Mouse (Mus musculus) embryonic facial prominence, embryonic 15.5 days (tissue): ENCODE measurements around the gene Itpkb. TPM values are rescaled to one million over a fixed set of nuclear protein-coding genes. Genes with fewer than 3 reads are reported as not detected.

Experiments used
- ATAC-seq: fragments of 200-750 bp; cut with Nextera tagmentation; 2 replicates; pipeline ENCODE4 v1.8.0; 2017; ENCODE audit warnings: low read depth, moderate TSS enrichment; ENCODE audit not compliant: insufficient number of reproducible peaks, low FRiP score, low TSS enrichment
- H3K27ac ChIP-seq: fragments of 300-500 bp; sonication (generic); replicated peaks from 2 replicates; pipeline ENCODE4 v1.5.1; 2015; ENCODE audit warnings: mild to moderate bottlenecking, inconsistent platforms
- H3K27me3 ChIP-seq: fragments of 300-500 bp; sonication (generic); 2 replicates; pipeline ENCODE4 v1.6.1; 2015; ENCODE audit warnings: inconsistent platforms
- H3K36me3 ChIP-seq: fragments of 300-500 bp; sonication (generic); 2 replicates; pipeline ENCODE4 v1.6.1; 2015; ENCODE audit warnings: mild to moderate bottlenecking, inconsistent platforms
- H3K4me1 ChIP-seq: fragments of 300-500 bp; sonication (generic); 2 replicates; pipeline ENCODE4 v1.6.1; 2015; ENCODE audit warnings: inconsistent platforms
- H3K4me2 ChIP-seq: fragments of 300-500 bp; sonication (generic); replicated peaks from 2 replicates; pipeline ENCODE4 v1.6.1; 2015; ENCODE audit warnings: mild to moderate bottlenecking, inconsistent platforms
- H3K4me3 ChIP-seq: fragments of 300-500 bp; sonication (generic); replicated peaks from 2 replicates; pipeline ENCODE4 v1.5.1; 2015; ENCODE audit warnings: mild to moderate bottlenecking, inconsistent platforms
- H3K9ac ChIP-seq: fragments of 300-500 bp; sonication (generic); 2 replicates; pipeline ENCODE4 v1.6.1; 2015; ENCODE audit warnings: inconsistent platforms
- H3K9me3 ChIP-seq: fragments of 300-500 bp; sonication (generic); replicated peaks from 2 replicates; pipeline ENCODE4 v1.6.1; 2016; ENCODE audit warnings: inconsistent platforms
- WGBS: fragments of 180-500 bp; shearing (Covaris S2); methylation state at CpG from one replicate; pipeline ENCODE4 v1.1.7; 2015; 5-methylcytosine and 5-hydroxymethylcytosine counted together
- polyA plus RNA-seq: library from polyadenylated mRNA; unstranded; fragments of >200 nt; fragmentation: Nextera tagmentation; extraction: Ambion mirVana; gene quantifications from 2 replicates; pipeline ENCODE4 v1.2.1, GENCODE M21; 2015

Gene Itpkb
- polyA plus RNA-seq, 1 experiment from 2014 or later = 13.5 TPM

DNA sequence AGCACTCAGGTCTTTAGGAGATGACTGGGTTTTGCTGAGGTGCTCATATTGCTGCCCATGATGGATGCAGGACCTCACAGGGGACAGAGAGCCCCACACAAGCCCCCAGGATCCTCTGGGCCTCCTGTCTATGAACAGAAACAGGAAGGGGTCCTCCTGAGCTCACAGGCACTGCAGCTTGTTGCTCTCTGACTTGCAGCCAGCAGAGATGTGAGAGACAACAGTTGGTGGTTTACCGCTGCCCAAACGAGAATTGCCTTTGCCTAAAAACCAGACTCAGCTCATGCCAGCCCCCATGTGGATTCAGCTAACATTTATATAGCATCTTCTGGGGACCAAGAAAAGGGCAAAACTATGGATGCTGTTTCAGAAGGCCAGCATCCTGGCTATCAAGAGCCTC lies 119.4 kb downstream of the Itpkb start:
- Histone ChIP-seq H3K27ac (no peak overlapping the region), H3K9ac (no peak overlapping the region), H3K27me3 (no peaks in the 10 kb centered on the region), H3K4me2 (no peak overlapping the region), H3K4me3 (no peak overlapping the region), H3K9me3 (0 out of 2 replicates have a peak, but pooled peaks cover 3% of the 10 kb centered on the region), H3K36me3 (no peaks in the 10 kb centered on the region), H3K4me1 (no peaks in the 10 kb centered on the region)
- 64% methylated on average over 2 of the region's 2 CpGs for WGBS
- no peak for ATAC-seq

DNA sequence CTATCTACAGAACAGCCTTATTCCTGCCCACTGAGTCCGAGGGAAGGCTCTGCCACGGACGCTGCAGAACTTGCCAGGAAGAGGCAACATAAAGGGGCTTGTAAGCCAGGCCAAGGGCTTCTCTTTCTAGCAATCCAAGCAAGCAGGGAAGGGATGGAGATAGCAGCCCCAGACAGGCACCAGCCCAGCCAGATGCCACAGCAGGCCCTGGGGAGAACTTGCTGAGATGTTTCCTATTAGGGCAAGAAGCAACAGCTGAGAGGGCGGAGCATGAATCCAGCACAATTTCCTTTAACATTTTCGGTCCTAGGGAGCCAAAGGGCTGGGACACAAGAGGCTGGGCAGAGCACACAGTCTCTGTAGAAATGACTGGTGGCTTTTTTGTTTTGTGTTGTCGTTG lies 128.0 kb downstream of the Itpkb start:
- peak overlapping the region; percentile 40; the same call in 1 of the 2 replicates for H3K27ac ChIP-seq
- no peak overlapping the region for H3K4me2 ChIP-seq
- no peaks in the 10 kb centered on the region for H3K36me3 ChIP-seq
- no peaks in the 10 kb centered on the region for H3K9me3 ChIP-seq
- H3K4me3 ChIP-seq = no peak overlapping the region
- no peak overlapping the region for H3K9ac ChIP-seq
- no peaks in the 10 kb centered on the region for H3K27me3 ChIP-seq
- H3K4me1 ChIP-seq = peaks cover 40% of the 10 kb centered on the region
- ATAC-seq = peak; percentile 27; the same call in 1 of the 2 replicates
- WGBS = 23% methylated on average over 6 of the region's 6 CpGs

DNA sequence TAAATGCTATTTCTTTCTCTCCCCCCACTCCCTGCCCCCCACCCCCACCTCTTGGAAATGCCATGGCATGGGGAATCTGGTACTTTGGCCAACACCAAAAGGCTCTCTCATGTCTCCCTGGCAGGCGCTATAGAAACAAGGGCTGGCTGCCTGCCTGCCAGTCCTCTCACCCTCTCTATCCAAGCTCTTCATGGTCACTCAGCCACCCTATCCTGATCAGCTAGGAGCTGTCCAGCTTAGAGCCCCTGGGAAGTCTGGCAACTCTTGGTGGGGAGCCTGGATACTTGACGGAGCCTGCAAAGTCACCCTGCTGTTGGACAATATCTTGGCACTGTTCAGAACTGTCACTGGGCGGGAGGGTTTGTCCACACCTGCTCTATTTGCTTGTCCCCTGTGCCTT lies 128.4 kb downstream of the Itpkb start:
- no peak overlapping the region for H3K9ac ChIP-seq

DNA sequence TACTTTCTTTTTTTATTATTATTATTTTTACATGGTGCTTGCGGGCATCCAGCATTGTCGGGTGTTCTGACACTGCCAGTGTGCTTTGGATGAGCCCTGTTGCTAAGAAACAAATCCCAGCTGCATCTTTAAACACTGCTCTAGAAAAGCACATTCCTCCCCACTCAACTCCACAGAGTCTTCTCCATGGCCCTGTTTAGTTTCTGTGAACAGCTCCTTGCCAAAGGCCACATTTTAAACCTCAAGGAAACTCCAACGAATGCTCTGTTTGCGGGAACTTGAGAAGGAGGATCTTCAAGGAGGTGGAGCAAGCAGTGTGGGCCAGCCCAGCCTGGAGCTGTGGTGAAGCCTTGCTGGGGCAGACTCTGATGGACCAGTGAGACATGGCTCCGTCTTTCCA lies 130.4 kb downstream of the Itpkb start:
- H3K27ac ChIP-seq = no peak overlapping the region; the same call in 1 of the 2 replicates
- 25% methylated on average over 5 of the region's 5 CpGs for WGBS
- no peak for ATAC-seq

More for the DNA sequence above, 128.4 kb downstream of the Itpkb start:
- Histone ChIP-seq H3K4me1 (peaks cover 40% of the 10 kb centered on the region), H3K4me3 (no peak overlapping the region), H3K27me3 (no peaks in the 10 kb centered on the region), H3K36me3 (no peaks in the 10 kb centered on the region), H3K4me2 (no peak overlapping the region), H3K9me3 (no peaks in the 10 kb centered on the region), H3K27ac (peak overlapping the region; percentile 40; the same call in 1 of the 2 replicates)
- WGBS = 55% methylated on average over 3 of the region's 3 CpGs
- ATAC-seq = no peak

DNA sequence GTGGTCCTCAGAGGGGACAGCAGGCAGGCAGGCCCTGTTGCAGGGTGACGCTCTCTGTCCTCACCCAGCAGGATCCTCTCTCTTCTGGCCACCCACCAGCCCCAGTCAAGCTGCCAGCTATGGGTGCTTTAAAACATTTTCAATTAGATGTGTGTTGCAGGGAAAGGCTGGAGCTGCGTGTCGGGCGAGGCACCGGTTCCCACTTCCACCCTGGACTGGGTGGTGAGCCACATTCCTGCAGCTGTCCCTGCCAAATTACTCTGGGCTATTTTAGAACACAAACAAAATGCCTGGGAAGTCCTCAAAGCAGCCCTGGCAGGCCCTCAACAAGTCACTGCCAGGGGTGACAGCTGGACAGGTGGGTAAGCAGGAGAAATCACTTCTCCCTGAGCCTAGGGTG lies 132.1 kb downstream of the Itpkb start:
- WGBS = 47% methylated on average over 5 of the region's 5 CpGs
- H3K27ac ChIP-seq = no peak overlapping the region; the same call in 1 of the 2 replicates
- H3K9ac ChIP-seq = no peak overlapping the region

More for the DNA sequence above, 130.4 kb downstream of the Itpkb start:
- Histone ChIP-seq H3K4me1 (peaks cover 40% of the 10 kb centered on the region), H3K36me3 (no peaks in the 10 kb centered on the region), H3K4me2 (no peak overlapping the region), H3K27me3 (no peaks in the 10 kb centered on the region), H3K4me3 (no peak overlapping the region), H3K9me3 (no peaks in the 10 kb centered on the region), H3K9ac (no peak overlapping the region)

DNA sequence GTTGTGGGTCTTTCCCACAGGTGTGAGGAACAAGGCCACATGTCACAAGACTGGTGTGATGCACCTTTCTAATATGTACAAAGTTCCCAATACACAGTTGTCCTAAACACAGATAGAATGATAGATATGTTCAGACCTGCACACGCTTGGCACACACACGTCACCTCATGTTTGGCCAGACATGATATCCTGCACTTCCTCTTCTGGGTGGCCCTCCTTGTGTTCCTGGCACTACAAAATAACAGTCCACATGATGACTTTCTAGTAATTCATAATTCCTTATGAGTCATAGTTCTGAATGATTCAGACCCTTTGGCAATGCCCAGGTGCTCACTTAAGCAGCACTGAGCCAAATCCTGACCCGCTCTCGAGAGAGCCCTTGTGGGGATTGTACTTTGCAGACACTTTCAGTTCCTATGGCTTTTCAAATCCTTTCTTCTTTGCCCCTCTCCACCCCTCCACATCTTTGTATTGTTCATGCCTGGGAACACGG lies 132.7 kb downstream of the Itpkb start:
- Histone ChIP-seq H3K4me3 (no peak overlapping the region), H3K4me2 (no peak overlapping the region), H3K27me3 (no peaks in the 10 kb centered on the region), H3K4me1 (peaks cover 35% of the 10 kb centered on the region), H3K36me3 (no peaks in the 10 kb centered on the region), H3K27ac (no peak overlapping the region), H3K9ac (no peak overlapping the region), H3K9me3 (no peaks in the 10 kb centered on the region)
- ATAC-seq = no peak
- 78% methylated on average over 5 of the region's 5 CpGs for WGBS

More for the DNA sequence above, 132.1 kb downstream of the Itpkb start:
- H3K9me3 ChIP-seq = no peaks in the 10 kb centered on the region
- ATAC-seq = no peak; the same call in 1 of the 2 replicates
- H3K36me3 ChIP-seq = no peaks in the 10 kb centered on the region
- H3K4me1 ChIP-seq = peaks cover 40% of the 10 kb centered on the region
- H3K4me3 ChIP-seq = no peak overlapping the region
- no peaks in the 10 kb centered on the region for H3K27me3 ChIP-seq
- H3K4me2 ChIP-seq = no peak overlapping the region

DNA sequence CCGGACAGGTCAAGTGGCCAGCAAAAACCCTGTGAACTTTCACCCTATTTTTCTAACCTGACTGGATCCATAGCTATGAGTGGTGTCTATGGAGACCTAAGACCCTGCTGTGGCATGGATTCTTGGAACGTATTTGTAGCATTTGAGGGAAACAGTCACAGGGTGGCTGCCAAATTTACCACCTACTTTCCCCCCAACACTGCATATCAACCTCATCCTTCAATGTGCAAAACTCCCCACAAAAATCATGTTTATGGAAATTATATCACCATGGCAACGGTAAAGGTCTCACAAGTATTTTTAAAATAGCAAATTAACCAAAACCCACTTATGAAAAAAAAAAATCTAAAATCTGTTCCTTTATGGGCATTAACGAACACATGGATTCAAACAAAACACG lies 134.1 kb downstream of the Itpkb start:
- Histone ChIP-seq H3K4me2 (no peak overlapping the region), H3K36me3 (no peaks in the 10 kb centered on the region), H3K27me3 (no peaks in the 10 kb centered on the region), H3K4me1 (peaks cover 25% of the 10 kb centered on the region), H3K27ac (no peak overlapping the region), H3K9ac (no peak overlapping the region), H3K4me3 (no peak overlapping the region), H3K9me3 (no peaks in the 10 kb centered on the region)
- ATAC-seq = no peak
- WGBS = 76% methylated on average over 5 of the region's 5 CpGs

DNA sequence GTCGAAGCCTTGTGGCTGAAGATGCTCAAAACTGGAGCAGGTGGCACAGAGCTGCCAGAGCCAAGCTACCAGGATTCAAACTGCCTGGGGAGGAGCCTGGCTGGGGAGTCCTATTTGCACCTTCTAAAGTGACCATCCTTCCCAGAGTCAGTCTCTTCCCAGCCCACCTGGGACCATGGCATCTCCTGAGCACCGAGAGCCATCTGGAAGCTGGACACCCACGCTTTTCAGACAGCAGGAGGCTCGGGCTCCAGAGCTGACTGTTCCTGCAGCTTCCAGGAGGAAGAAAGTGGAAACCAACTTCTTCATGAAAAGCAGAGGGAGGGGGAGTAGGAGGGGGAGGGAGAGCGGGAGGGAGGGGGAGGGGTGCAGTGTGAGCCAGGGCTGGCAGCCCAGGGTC lies 135.3 kb downstream of the Itpkb start:
- no peaks in the 10 kb centered on the region for H3K27me3 ChIP-seq
- H3K9me3 ChIP-seq = no peaks in the 10 kb centered on the region
- no peak overlapping the region for H3K4me2 ChIP-seq
- H3K4me3 ChIP-seq = no peak overlapping the region
- H3K36me3 ChIP-seq = no peaks in the 10 kb centered on the region
- H3K4me1 ChIP-seq = peaks cover 16% of the 10 kb centered on the region
- no peak overlapping the region for H3K27ac ChIP-seq
- H3K9ac ChIP-seq = no peak overlapping the region
- no peak for ATAC-seq
- WGBS = 58% methylated on average over 5 of the region's 5 CpGs

DNA sequence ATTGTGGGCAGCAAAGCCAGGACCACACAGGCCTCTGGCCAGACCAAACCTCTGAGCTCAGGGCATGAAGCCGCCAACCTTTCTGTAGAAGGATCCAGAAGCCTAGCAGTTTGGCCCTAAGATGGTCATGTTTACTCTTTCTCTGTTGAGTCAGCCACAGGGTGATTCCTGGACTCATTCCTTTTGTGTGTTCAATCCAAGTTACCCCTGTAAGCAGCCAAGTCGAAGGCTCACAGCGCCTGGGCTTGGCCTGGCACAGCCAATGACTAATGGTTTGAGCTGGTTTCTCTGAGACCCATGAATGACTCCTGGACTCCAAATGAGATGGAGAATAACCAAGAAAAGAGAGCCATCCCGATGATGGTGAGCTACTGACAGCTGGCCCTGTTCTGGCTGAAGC lies 137.7 kb downstream of the Itpkb start:
- WGBS = 94% methylated on average over 4 of the region's 4 CpGs
- no peaks in the 10 kb centered on the region for H3K27me3 ChIP-seq

DNA sequence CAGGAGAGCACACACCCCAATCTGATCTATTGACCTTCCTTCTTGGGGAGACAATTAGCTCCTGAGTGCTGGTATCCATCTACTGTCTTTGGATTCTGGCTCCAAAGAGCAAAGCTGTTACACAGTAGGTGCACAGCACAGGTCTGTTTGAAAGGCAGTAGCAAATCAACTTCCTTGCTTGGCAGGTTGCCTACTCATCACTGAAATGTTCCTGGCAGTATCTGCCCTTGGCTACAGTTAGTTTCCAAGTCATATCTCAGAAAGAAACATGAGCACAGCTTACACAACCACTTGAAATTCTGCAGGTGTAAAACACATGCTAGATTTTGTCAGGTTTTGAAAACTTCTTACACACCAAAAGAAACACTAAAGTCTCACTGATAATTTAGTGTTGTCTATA lies 143.3 kb downstream of the Itpkb start:
- H3K9ac ChIP-seq = no peak overlapping the region
- H3K9me3 ChIP-seq = no peaks in the 10 kb centered on the region
- H3K4me2 ChIP-seq = no peak overlapping the region
- H3K27me3 ChIP-seq = no peaks in the 10 kb centered on the region
- no peak for ATAC-seq
- H3K4me3 ChIP-seq = no peak overlapping the region
- H3K4me1 ChIP-seq = no peaks in the 10 kb centered on the region
- H3K27ac ChIP-seq = no peak overlapping the region
- H3K36me3 ChIP-seq = no peaks in the 10 kb centered on the region

More for the DNA sequence above, 137.7 kb downstream of the Itpkb start:
- ATAC-seq = no peak
- no peaks in the 10 kb centered on the region for H3K9me3 ChIP-seq
- no peak overlapping the region for H3K9ac ChIP-seq
- H3K4me1 ChIP-seq = no peaks in the 10 kb centered on the region
- no peaks in the 10 kb centered on the region for H3K36me3 ChIP-seq
- no peak overlapping the region for H3K27ac ChIP-seq
- H3K4me3 ChIP-seq = no peak overlapping the region
- no peak overlapping the region for H3K4me2 ChIP-seq
